Mouse (Mus musculus): Measurements from ENCODE around the gene Tmem132c. TPM values are rescaled to one million over a fixed set of nuclear protein-coding genes. Genes with fewer than 3 reads are reported as not detected.

The Tmem132c gene
- polyA plus RNA-seq, 1 experiment: 0.84 TPM

DNA sequence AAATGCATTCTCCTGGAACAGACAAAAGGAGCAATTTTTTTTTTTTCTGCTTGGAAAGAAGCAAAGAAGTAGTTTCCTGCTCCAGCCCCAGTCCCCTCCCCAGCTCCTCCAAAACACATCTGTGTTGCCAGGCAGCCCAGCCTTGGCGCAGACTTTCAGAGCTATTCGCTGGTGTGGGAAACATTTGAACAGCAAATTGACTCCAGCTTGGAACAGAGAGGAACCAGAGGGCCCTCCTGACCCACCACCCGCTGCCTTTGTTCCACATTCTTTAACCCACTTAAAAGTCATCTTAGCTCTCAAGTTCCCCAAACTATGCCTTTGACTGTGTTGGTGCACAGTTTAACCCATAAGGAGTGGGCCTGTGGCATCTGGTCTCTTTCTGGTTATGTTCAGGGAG is 128.9 kb downstream of the Tmem132c start:
- H3K4me3 ChIP-seq (ENCODE audit: extremely low read depth, insufficient read depth, insufficient read length): no peak overlapping the region
- H3K36me3 ChIP-seq (ENCODE audit: control insufficient read depth, insufficient read depth, low read length): no peaks in the 10 kb centered on the region
- no peak for TF ChIP-seq POLR2A (IDR thresholded peaks at IDR 0.05; ENCODE audit: low read depth, low read length)
- TF ChIP-seq CTCF (IDR thresholded peaks at IDR 0.05; ENCODE audit: extremely low read depth, insufficient read depth, insufficient read length, insufficient replicate concordance): no peak
- no peaks in the 10 kb centered on the region for H3K27me3 ChIP-seq (ENCODE audit: control insufficient read depth, insufficient read depth, low read length)
- no peaks in the 10 kb centered on the region for H3K4me1 ChIP-seq (ENCODE audit: control insufficient read depth, insufficient read depth, insufficient read length)
- DNase-seq (ENCODE audit: low read depth in 1 of 2, low spot score in 2 of 2): no peak
- WGBS: 51% methylated on average over 3 of the region's 3 CpGs
- H3K27ac ChIP-seq (ENCODE audit: insufficient read depth, low read length): no peak overlapping the region

GRCm38 (mm10) chr5:127374251-127374650 is 132.6 kb downstream of the Tmem132c start:
- H3K27ac ChIP-seq (ENCODE audit: insufficient read depth, low read length): no peak overlapping the region
- WGBS: 75% methylated on average over 9 of the region's 9 CpGs
- no peaks in the 10 kb centered on the region for H3K36me3 ChIP-seq (ENCODE audit: control insufficient read depth, insufficient read depth, low read length)
- no peaks in the 10 kb centered on the region for H3K27me3 ChIP-seq (ENCODE audit: control insufficient read depth, insufficient read depth, low read length)
- DNase-seq (ENCODE audit: low read depth in 1 of 2, low spot score in 2 of 2): no peak
- H3K4me1 ChIP-seq (ENCODE audit: control insufficient read depth, insufficient read depth, insufficient read length): no peaks in the 10 kb centered on the region
- H3K4me3 ChIP-seq (ENCODE audit: extremely low read depth, insufficient read depth, insufficient read length): no peak overlapping the region
- TF ChIP-seq CTCF (IDR thresholded peaks at IDR 0.05; ENCODE audit: extremely low read depth, insufficient read depth, insufficient read length, insufficient replicate concordance): no peak

- Histone ChIP-seq H3K27ac (ENCODE audit: insufficient read depth, low read length) (no peak overlapping the region), H3K27me3 (ENCODE audit: control insufficient read depth, insufficient read depth, low read length) (no peaks in the 10 kb centered on the region), H3K36me3 (ENCODE audit: control insufficient read depth, insufficient read depth, low read length) (no peaks in the 10 kb centered on the region), H3K4me1 (ENCODE audit: control insufficient read depth, insufficient read depth, insufficient read length) (no peaks in the 10 kb centered on the region), H3K4me3 (ENCODE audit: extremely low read depth, insufficient read depth, insufficient read length) (no peak overlapping the region)
- 81% methylated on average over 3 of the region's 3 CpGs for WGBS
- TF ChIP-seq POLR2A (IDR thresholded peaks at IDR 0.05; ENCODE audit: low read depth, low read length): no peak
- TF ChIP-seq CTCF (IDR thresholded peaks at IDR 0.05; ENCODE audit: extremely low read depth, insufficient read depth, insufficient read length, insufficient replicate concordance): no peak
- no peak for DNase-seq (ENCODE audit: low read depth in 1 of 2, low spot score in 2 of 2)
These were observed 134.0 kb downstream of the Tmem132c start for GRCm38 (mm10) chr5:127375654-127376053.

- Histone ChIP-seq H3K27me3 (ENCODE audit: control insufficient read depth, insufficient read depth, low read length) (no peaks in the 10 kb centered on the region), H3K36me3 (ENCODE audit: control insufficient read depth, insufficient read depth, low read length) (no peaks in the 10 kb centered on the region), H3K4me3 (ENCODE audit: extremely low read depth, insufficient read depth, insufficient read length) (no peak overlapping the region), H3K27ac (ENCODE audit: insufficient read depth, low read length) (no peak overlapping the region), H3K4me1 (ENCODE audit: control insufficient read depth, insufficient read depth, insufficient read length) (no peaks in the 10 kb centered on the region)
- TF ChIP-seq CTCF (IDR thresholded peaks at IDR 0.05; ENCODE audit: extremely low read depth, insufficient read depth, insufficient read length, insufficient replicate concordance) (no peak), POLR2A (IDR thresholded peaks at IDR 0.05; ENCODE audit: low read depth, low read length) (no peak)
- DNase-seq (ENCODE audit: low read depth in 1 of 2, low spot score in 2 of 2): no peak
- WGBS: 76% methylated on average over 5 of the region's 5 CpGs
These were observed 136.9 kb downstream of the Tmem132c start for GRCm38 (mm10) chr5:127378521-127378920.

GRCm38 (mm10) chr5:127379351-127379750 is 137.7 kb downstream of the Tmem132c start:
- no peak for DNase-seq (ENCODE audit: low read depth in 1 of 2, low spot score in 2 of 2)
- Histone ChIP-seq H3K27ac (ENCODE audit: insufficient read depth, low read length) (no peak overlapping the region), H3K4me3 (ENCODE audit: extremely low read depth, insufficient read depth, insufficient read length) (no peak overlapping the region), H3K36me3 (ENCODE audit: control insufficient read depth, insufficient read depth, low read length) (no peaks in the 10 kb centered on the region), H3K27me3 (ENCODE audit: control insufficient read depth, insufficient read depth, low read length) (no peaks in the 10 kb centered on the region), H3K4me1 (ENCODE audit: control insufficient read depth, insufficient read depth, insufficient read length) (no peaks in the 10 kb centered on the region)
- TF ChIP-seq CTCF (IDR thresholded peaks at IDR 0.05; ENCODE audit: extremely low read depth, insufficient read depth, insufficient read length, insufficient replicate concordance) (no peak), POLR2A (IDR thresholded peaks at IDR 0.05; ENCODE audit: low read depth, low read length) (no peak)
- WGBS: 69% methylated on average over 2 of the region's 2 CpGs

DNA sequence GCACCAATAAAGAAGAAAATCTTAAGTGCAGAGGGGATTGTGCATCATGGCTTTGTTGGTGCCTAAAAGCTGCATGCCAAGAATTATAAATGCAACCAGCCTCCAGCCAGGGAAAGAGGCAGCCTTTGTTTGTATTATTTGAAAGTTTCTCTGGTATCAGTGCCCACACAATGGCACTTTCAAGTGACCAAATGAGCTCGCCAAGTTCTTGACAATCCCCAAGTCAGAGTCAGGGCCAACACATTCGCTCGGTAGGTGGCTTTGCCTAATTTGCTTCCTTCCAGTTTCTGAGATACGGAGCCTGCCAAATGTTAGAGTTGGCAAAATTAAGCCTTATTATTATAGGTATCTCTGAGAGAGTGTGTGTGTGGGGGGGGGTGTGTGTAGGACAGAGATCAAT is 139.6 kb downstream of the Tmem132c start:
- 85% methylated on average over 4 of the region's 4 CpGs for WGBS
- Histone ChIP-seq H3K27ac (ENCODE audit: insufficient read depth, low read length) (no peak overlapping the region), H3K4me3 (ENCODE audit: extremely low read depth, insufficient read depth, insufficient read length) (no peak overlapping the region), H3K36me3 (ENCODE audit: control insufficient read depth, insufficient read depth, low read length) (no peaks in the 10 kb centered on the region), H3K27me3 (ENCODE audit: control insufficient read depth, insufficient read depth, low read length) (no peaks in the 10 kb centered on the region), H3K4me1 (ENCODE audit: control insufficient read depth, insufficient read depth, insufficient read length) (no peaks in the 10 kb centered on the region)
- DNase-seq (ENCODE audit: low read depth in 1 of 2, low spot score in 2 of 2): no peak
- TF ChIP-seq CTCF (IDR thresholded peaks at IDR 0.05; ENCODE audit: extremely low read depth, insufficient read depth, insufficient read length, insufficient replicate concordance) (no peak), POLR2A (IDR thresholded peaks at IDR 0.05; ENCODE audit: low read depth, low read length) (no peak)

DNA sequence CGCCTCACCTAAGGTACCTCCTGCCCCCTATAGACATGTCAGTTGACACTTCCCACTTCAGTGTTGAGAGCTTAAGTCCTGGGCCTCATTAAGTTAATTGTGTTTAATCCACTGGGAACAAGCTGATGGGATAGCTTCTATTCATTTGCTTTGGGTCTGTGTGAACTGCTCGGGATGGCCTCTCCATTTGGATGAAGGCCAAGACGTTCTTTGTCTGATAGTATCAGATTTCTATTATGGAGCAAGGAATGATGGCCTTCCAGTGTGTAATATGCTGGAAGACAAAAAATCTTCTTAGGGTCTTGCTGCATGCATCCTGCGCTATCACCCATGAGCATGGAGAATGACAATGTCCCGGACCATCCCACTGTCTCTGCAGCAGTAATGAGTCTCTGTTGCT is 141.0 kb downstream of the Tmem132c start:
- no peak overlapping the region for H3K4me3 ChIP-seq (ENCODE audit: extremely low read depth, insufficient read depth, insufficient read length)
- 83% methylated on average over 5 of the region's 5 CpGs for WGBS
- H3K4me1 ChIP-seq (ENCODE audit: control insufficient read depth, insufficient read depth, insufficient read length): no peaks in the 10 kb centered on the region
- no peaks in the 10 kb centered on the region for H3K36me3 ChIP-seq (ENCODE audit: control insufficient read depth, insufficient read depth, low read length)
- TF ChIP-seq CTCF (IDR thresholded peaks at IDR 0.05; ENCODE audit: extremely low read depth, insufficient read depth, insufficient read length, insufficient replicate concordance) (no peak), POLR2A (IDR thresholded peaks at IDR 0.05; ENCODE audit: low read depth, low read length) (no peak)
- no peak for DNase-seq (ENCODE audit: low read depth in 1 of 2, low spot score in 2 of 2)
- no peak overlapping the region for H3K27ac ChIP-seq (ENCODE audit: insufficient read depth, low read length)
- no peaks in the 10 kb centered on the region for H3K27me3 ChIP-seq (ENCODE audit: control insufficient read depth, insufficient read depth, low read length)
